Mouse (Mus musculus) kidney, postnatal 0 days (tissue): ENCODE results near the gene Epn3. TPM values are rescaled to one million over a fixed set of nuclear protein-coding genes. Genes with fewer than 3 reads are reported as not detected.

ENCODE experiments used
- ATAC-seq: fragments of 200-750 bp; cut with Nextera tagmentation; replicated peaks from 2 replicates; pipeline ENCODE4 v1.8.0; 2017; ENCODE audit warnings: low read depth, moderate number of reproducible peaks, moderate TSS enrichment, moderate library complexity; ENCODE audit not compliant: low FRiP score
- DNase-seq: peaks from one replicate; pipeline ENCODE4 v3.0.0-alpha.2; 2016; ENCODE audit warnings: low spot score
- H3K27ac ChIP-seq: fragments of 300-500 bp; sonication (generic); 2 replicates; pipeline ENCODE4 v1.5.1; 2014; ENCODE audit warnings: mild to moderate bottlenecking
- H3K27me3 ChIP-seq: fragments of 300-500 bp; sonication (generic); 2 replicates; pipeline ENCODE4 v1.6.1; 2014; ENCODE audit warnings: low read length, mixed read lengths; ENCODE audit not compliant: insufficient read depth
- H3K36me3 ChIP-seq: fragments of 300-500 bp; sonication (generic); 2 replicates; pipeline ENCODE4 v1.6.1; 2014; ENCODE audit warnings: low read length, mixed read lengths; ENCODE audit not compliant: insufficient read depth
- H3K4me1 ChIP-seq: fragments of 300-500 bp; sonication (generic); replicated peaks from 2 replicates; pipeline ENCODE4 v1.6.1; 2014; ENCODE audit warnings: antibody characterized with exemption, low read length, mixed read lengths; ENCODE audit not compliant: insufficient read depth
- H3K4me2 ChIP-seq: fragments of 300-500 bp; sonication (generic); 2 replicates; pipeline ENCODE4 v1.6.1; 2014; ENCODE audit warnings: mild to moderate bottlenecking, low read length, moderate library complexity, mixed read lengths
- H3K4me3 ChIP-seq: fragments of 300-500 bp; sonication (generic); replicated peaks from 2 replicates; pipeline ENCODE4 v1.5.1; 2014; ENCODE audit warnings: low read depth, low read length
- H3K9ac ChIP-seq: fragments of 300-500 bp; sonication (generic); 2 replicates; pipeline ENCODE4 v1.6.1; 2014; ENCODE audit warnings: low read depth, low read length
- H3K9me3 ChIP-seq: fragments of 300-500 bp; sonication (generic); replicated peaks from 2 replicates; pipeline ENCODE4 v1.6.1; 2016; ENCODE audit warnings: low read length, inconsistent platforms, mixed read lengths
- CTCF ChIP-seq: IDR thresholded peaks from 2 replicates; pipeline ENCODE4 v1.5.1; 2016; ENCODE audit warnings: antibody characterized with exemption, low read depth, mild to moderate bottlenecking, moderate library complexity
- WGBS: fragments of 180-500 bp; shearing (Covaris S2); extraction: QIAGEN DNeasy Blood & Tissue Kit; methylation state at CpG from one replicate; pipeline ENCODE4 v1.1.7; 2014; 5-methylcytosine and 5-hydroxymethylcytosine counted together
- polyA plus RNA-seq: library from polyadenylated mRNA; unstranded; fragments of >200 nt; fragmentation: Nextera tagmentation; extraction: Ambion mirVana; gene quantifications from 2 replicates; pipeline ENCODE4 v1.2.1, GENCODE M21; 2015

The Epn3 gene
- polyA plus RNA-seq, 1 experiment from 2014 or later: 37.5 TPM

DNA sequence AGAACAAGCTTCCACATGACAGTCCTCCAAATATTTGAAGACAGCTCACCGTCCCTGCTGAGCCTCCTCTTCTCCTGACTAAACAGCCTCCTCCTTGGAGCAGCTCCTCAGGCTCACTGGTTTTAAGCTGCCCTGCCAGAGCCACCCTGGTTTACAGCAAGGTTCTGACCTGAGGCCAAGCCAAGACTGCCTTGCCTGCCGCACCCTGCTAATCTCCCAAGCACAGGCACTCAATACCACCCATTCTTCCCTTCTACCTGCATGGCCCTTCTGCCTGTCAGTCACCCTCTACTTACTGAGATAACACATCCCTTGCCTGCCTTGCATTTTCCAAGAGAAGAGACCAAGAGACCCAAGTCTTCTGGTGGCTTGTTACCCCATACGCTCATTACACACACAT, 43.4 kb downstream of the Epn3 start:
- H3K27me3 ChIP-seq: no peaks in the 10 kb centered on the region
- WGBS: 81% methylated on average over 3 of the region's 3 CpGs
- peaks cover 7% of the 10 kb centered on the region; the same call in 1 of the 2 replicates for H3K4me1 ChIP-seq
- ATAC-seq: no peak
- no peak overlapping the region for H3K4me2 ChIP-seq
- H3K9me3 ChIP-seq: no peaks in the 10 kb centered on the region
- H3K27ac ChIP-seq: no peak overlapping the region
- no peak overlapping the region for H3K4me3 ChIP-seq
- DNase-seq: no peak
- TF ChIP-seq CTCF: no peak
- no peak overlapping the region for H3K9ac ChIP-seq
- no peaks in the 10 kb centered on the region for H3K36me3 ChIP-seq

GRCm38 (mm10) chr11:94455161-94455820, 44.5 kb downstream of the Epn3 start:
- DNase-seq (no peak), ATAC-seq (0 out of 2 replicates have a peak, but pooled peaks have one; percentile 6)
- 52% methylated on average over 10 of the region's 10 CpGs for WGBS
- H3K36me3 ChIP-seq: no peaks in the 10 kb centered on the region
- H3K9ac ChIP-seq: no peak overlapping the region
- H3K9me3 ChIP-seq: no peaks in the 10 kb centered on the region
- no peak overlapping the region for H3K27ac ChIP-seq
- TF ChIP-seq CTCF: no peak
- no peaks in the 10 kb centered on the region for H3K27me3 ChIP-seq
- H3K4me2 ChIP-seq: no peak overlapping the region
- H3K4me1 ChIP-seq: peaks cover 15% of the 10 kb centered on the region
- H3K4me3 ChIP-seq: no peak overlapping the region

- no peaks in the 10 kb centered on the region for H3K27me3 ChIP-seq
- H3K36me3 ChIP-seq: no peaks in the 10 kb centered on the region
- no peak overlapping the region for H3K27ac ChIP-seq
- ATAC-seq (no peak), DNase-seq (no peak)
- no peaks in the 10 kb centered on the region for H3K9me3 ChIP-seq
- H3K4me3 ChIP-seq: no peak overlapping the region
- TF ChIP-seq CTCF: no peak
- no peak overlapping the region for H3K9ac ChIP-seq
- no peak overlapping the region for H3K4me2 ChIP-seq
- WGBS: 51% methylated on average over 5 of the region's 5 CpGs
- H3K4me1 ChIP-seq: peaks cover 15% of the 10 kb centered on the region
Observed at GRCm38 (mm10) chr11:94454756-94455155, 45.0 kb downstream of the Epn3 start.

DNA sequence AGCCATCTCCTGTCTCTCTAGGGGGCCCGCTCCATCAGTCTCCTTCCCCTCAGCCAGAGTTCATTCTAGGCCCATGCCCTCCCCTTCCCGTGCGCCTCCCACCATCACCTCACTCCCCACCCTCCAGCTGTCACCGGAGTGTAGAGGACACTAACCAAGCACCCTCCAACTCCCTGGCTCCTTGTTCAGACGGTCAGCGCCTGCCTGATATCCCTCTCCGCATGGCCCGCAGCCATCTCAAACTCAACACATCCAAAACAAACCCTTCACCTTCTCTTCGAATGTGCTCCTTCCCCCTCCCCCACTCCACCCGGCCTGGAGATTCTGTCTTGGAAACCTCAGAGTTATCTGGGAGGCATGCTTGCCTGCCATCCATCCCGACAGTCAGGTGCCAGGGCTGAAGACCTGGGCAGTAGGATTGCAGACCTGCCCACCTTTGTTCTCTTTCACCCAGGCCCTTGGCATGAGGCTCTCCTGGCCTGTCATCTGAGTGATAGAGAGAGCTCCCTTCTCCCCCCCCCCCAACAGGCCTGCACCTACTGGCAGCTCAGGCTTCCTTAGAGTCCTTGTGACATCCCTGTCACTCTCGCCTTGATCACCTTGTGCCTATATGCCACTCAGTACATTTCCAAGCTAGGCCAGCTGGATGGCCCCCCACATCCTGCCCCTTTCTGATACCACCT, 48.5 kb downstream of the Epn3 start:
- Histone ChIP-seq H3K9me3 (no peaks in the 10 kb centered on the region), H3K9ac (no peak overlapping the region), H3K4me1 (peaks cover 9% of the 10 kb centered on the region; the same call in 1 of the 2 replicates), H3K4me3 (no peak overlapping the region), H3K36me3 (no peaks in the 10 kb centered on the region), H3K27ac (no peak overlapping the region), H3K4me2 (no peak overlapping the region), H3K27me3 (no peaks in the 10 kb centered on the region)
- DNase-seq (no peak), ATAC-seq (no peak)
- WGBS: 41% methylated on average over 12 of the region's 12 CpGs
- TF ChIP-seq CTCF: no peak

DNA sequence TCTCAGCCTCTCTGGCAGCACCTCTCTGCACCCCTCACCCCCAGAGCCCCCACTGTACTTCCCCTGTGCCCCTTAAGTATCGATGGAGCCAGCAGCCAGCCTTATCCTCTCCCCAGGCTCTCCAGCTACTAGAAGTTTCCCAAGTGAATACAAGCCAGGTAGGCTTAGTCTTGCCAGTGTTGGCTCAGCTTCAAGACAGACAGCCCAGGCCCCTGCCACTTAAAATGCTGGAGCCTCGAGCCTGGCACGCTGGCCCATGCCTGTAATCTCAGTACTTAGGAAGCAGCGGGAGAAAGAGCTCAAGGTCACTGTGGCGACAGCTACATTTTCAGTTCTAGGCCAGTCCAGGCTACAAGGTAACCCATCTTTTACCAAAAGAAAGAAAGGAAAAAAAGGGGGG, 49.9 kb downstream of the Epn3 start:
- DNase-seq: no peak
- no peak for ATAC-seq

DNA sequence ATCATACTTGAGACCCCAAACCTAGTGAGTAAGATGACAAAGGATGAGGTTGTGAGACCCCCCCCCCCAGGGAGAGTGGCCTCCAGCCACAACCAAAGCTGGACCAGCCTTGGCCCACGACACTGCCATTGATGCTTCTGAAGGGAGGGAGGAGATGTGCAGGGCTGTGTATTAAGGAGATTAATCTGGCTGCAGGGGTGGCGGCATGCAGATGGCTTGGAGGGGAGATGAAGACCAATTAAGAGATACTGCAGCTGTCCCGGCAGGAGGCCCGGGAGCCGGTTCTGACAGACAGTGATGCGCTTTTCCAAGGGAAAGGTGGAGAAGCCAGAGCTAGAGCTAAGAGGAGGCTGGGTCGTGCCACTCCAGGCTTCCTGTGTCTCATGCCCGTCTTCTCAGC, 50.5 kb downstream of the Epn3 start:
- H3K4me2 ChIP-seq: no peak overlapping the region
- TF ChIP-seq CTCF: no peak
- DNase-seq: no peak
- no peak overlapping the region for H3K9ac ChIP-seq
- no peak for ATAC-seq
- WGBS: 61% methylated on average over 8 of the region's 8 CpGs
- H3K4me1 ChIP-seq: peaks cover 23% of the 10 kb centered on the region; the same call in 1 of the 2 replicates
- no peak overlapping the region for H3K4me3 ChIP-seq
- H3K27ac ChIP-seq: no peak overlapping the region
- no peaks in the 10 kb centered on the region for H3K9me3 ChIP-seq
- no peaks in the 10 kb centered on the region for H3K27me3 ChIP-seq
- no peaks in the 10 kb centered on the region for H3K36me3 ChIP-seq

More for the DNA sequence above, 49.9 kb downstream of the Epn3 start:
- Histone ChIP-seq H3K4me3 (no peak overlapping the region), H3K27me3 (no peaks in the 10 kb centered on the region), H3K9me3 (no peaks in the 10 kb centered on the region), H3K4me2 (no peak overlapping the region), H3K9ac (no peak overlapping the region), H3K36me3 (no peaks in the 10 kb centered on the region), H3K4me1 (peaks cover 17% of the 10 kb centered on the region; the same call in 1 of the 2 replicates), H3K27ac (no peak overlapping the region)
- 73% methylated on average over 5 of the region's 5 CpGs for WGBS
- TF ChIP-seq CTCF: no peak
